Mouse (Mus musculus) cerebellum, adult 8-10 months (tissue): Measurements from ENCODE around the gene Rassf5.

Source experiments
- DNase-seq: peaks from one replicate; pipeline ENCODE4 v3.0.0; 2022

The Rassf5 gene

DNA sequence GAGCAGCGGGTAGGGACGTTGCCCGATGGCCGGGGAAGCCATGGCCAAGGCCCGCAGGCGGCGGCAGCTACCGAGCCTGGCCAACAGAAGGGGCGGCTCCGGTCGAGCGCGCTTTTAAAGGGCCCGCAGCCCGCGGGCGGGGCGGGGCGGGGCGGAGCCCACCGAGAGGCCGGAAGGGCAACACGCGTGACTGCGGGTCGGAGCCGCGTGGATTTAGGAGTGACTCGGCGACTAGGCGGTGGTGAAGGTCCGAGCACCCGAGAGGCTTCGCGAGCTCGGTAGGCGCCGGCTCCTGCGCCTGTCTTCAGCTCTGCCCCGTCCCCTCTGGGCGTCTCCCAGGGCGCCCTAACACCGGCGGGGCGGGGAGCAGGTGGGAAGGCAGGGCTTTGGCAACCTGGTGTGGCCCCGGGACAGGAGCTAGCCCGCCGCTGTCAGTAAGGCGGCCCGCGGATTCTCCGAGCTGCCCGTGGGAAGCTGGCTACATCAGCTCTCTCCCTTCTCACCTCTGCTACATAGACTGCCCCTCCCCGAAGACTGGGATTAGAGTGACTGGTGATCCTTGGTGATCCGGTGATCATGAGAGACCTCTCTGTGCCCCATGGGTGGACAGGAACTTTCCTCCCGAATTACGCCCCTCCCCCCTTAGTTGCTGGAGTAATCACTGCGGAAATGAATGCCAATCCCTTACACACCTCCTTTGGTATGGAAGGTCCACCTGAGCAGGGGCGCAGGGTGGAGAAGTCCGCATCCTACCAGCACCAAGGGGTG, at the start of gene Rassf5:
Gene Rassf5 (minus strand): TSS at position 170 of the 768 bp plus-strand sequence.
- peak; percentile 86 for DNase-seq

DNA sequence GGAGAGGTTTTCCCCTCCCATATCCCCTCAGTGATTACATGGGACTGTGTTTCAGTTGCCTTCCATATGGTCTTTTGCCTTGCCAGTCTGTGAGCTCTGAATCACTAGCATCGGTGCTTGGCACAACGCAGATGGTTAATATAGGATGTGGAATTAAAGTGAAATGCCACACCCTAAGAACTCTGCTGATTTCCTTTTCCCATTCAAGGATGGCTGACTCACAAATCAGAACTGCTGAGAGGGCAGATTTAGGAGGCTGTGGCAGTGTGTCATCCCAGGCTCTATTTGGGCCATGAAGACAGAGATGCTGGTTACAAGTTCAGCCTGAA, 48.8 kb upstream of the Rassf5 start:
- DNase-seq: no peak

DNA sequence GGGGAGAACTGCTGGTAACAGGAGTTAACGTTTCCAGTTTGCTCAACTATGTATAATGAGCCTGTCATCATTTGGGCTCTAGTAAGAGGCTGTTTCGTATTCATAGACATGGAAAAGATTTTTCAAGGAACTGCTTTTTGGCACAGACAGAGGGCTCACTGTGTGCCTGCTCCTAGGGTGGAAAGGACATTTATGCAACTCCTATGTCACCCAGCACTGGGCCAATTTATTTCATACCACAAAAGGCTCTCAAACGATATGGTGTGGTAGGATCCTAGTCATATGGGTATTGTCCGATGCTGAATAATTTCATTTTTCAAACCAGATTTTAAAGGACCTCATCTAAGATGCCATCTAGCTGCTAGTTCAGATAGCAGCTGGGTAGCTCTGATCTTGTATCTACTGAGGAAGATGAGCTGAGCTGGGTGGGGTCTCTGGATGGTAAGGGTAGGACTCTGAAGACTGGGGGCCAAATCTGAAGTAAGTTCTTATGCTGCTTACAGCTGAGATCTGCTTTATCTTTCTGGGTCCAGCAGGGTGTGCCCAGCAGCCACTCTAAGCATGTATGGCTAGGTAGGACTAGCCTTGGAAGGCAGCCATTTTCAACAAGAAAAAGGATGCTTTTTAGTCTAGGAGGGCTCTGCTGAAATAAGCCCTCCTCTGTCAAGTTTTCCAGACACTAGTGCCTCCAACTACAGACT, 48.3 kb upstream of the Rassf5 start:
- no peak for DNase-seq

DNA sequence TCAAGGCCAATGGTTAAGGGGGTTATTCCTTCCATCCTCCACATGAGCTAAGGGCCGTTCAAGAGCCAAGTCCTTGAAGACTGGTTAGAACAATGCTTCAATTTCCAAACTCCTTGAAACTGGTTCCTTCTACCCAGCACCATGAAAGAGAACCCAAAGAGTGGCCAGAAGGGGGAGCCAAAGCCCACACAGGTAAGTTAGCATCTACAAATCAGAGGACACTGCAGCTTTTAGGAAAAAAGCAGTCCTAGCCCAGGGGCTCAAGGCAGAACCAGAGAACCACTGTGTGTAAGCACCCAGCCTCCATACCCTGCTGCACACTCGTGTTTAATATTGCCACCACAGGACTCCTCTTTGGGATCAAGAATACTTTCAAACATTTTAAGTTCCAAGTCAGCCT, 45.6 kb upstream of the Rassf5 start:
- peak; percentile 82 for DNase-seq

DNA sequence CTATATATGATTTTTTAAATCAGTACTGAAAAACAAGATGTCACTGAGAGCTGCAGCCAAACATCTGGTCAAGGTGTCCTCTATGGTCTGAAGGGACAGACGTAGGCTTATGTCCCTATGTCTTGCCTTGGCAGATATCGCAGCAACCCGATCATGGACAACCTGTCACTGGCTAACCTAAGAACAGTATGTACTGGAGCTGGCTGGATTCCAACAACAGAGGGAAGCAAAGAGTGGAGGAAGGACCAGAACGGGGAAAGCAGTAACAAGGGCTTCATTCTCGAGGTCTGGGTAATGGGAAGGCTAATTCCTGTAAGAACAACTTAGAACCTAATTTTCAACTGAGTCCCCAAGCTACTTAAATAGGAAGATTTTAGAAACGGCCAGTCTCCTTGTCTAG, 43.9 kb upstream of the Rassf5 start:
- DNase-seq: no peak

DNA sequence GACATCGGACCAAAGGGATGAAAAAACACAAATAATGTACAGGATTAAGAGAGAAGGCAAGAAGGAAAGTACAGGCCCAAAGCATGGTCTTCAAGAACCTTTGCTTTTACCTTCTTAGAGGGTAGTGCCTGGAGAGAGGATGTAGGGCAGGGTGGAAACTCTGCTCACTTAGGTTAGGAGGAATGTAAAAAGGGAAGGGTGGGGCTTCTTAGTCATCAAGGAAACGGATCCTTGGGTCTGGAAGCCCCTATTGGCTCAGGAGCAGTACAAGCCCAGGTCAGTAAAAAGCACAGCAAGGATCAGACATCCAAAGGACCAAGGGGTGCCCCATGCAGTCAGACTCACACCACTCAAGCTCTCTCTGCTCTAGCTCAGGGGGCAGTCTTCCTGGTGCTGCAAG, 42.2 kb upstream of the Rassf5 start:
- no peak for DNase-seq

DNA sequence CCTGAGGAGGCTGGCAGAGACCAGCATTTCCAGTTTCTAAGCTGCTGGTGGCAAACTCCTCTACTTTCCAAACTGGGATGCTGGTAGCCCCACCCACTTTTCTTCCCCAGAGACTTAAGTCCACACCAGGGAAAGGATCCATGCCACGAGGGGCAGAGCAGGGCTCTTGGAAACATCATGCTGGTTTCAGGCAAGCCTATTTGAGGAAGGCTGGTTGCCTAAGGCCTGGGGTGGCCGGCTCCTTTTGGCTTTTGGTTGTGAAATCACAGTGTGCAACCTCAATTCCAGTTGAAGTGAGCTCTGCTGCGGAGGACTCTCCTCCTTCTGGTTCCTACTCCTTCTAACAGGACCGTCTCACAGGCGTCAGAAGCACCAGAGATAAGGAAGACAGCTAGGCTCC, 41.7 kb upstream of the Rassf5 start:
- no peak for DNase-seq

DNA sequence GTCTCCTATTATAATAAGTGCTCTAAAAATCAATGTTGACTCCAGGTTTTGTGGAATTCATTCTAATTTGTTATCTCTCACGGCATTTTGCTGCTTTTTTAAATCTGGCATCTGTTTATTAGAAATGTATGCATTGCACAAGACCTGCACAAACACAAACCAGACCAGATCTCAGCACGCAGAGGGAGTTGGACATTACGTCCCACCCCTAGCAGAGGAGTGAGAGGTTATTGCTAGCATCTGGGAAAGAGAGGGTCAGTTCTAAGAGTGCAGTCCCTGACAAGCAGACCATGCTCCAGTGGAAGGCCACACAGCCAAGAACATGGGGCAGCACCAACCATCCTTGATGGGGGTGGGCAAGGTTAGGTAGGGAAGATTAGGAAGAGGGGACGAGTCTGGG, 39.6 kb upstream of the Rassf5 start:
- DNase-seq: no peak

DNA sequence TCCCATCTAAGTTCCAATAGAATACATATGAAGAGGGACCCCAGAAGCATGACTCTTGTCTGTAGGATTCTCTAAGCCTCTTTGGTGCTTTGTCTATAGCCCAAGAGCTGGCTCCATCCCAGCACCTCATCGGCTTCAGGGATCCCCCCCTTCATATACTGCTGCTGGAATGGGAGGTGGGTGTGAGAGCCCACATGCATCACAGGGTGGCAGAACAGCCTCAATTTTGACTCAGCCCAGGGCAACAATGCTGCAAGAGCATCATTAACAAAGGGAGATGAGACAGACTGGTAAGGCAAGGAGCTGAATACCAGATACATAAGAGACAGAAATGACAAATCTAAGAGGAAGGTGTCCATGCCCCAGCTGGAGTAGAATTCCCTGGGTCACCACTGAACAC, 39.1 kb upstream of the Rassf5 start:
- DNase-seq: no peak

DNA sequence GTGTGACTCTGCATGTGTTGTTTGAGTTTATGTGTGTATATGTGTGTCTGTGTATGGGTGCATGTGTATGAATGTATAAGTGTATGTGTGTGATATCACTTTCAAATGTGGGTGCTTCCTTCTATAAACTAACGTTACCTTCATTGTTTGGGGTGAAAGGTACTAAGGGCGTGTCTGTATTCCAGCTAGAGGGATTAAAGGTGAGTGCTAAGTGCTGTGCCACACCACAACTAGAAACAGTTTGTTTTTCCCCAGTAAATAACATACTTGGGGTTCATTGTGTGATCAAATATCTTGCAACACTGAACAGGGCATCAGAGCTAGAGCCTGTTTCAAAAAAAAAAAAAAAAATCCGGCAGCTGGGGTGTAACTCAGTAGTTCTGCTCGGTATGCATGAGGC, 36.7 kb upstream of the Rassf5 start:
- DNase-seq: no peak

DNA sequence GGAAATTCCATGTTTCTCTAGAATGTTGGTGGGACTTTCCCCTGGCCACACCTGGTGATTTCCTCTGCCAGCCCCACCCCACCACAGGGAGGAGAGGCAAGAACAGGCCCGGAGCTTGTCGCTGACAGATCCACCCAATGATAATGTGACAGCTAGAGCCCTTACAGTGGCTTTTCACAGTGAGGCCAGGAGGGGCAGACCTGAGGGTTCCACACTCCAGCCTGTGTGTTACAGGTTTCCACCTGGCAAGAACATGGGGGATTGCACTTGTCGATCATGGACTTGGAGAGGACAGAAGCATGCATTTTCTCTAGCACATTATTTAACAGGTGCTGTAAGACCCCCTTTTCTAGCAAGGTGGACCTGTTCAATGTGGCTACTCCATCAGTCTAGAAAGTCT, 35.2 kb upstream of the Rassf5 start:
- DNase-seq: no peak

DNA sequence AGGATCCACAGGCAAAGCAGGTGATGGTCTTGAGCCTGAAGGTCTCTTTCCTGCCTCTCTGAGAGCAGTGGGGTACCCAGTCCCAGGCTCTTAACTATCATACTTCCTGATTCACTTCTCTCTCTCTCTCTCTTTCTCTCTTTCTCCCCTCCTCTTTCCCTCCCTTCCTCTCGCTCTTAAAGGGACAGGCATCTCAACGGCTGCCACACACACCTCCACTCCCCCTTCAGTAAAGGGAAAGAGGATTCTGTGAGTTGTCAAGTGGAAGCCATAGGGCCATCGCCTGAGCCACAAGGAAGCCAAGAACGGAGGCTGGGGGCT, 34.4 kb upstream of the Rassf5 start, which contains the start of gene Ikbke:
Gene Ikbke (minus strand): TSS at position 151 of the 321 bp plus-strand sequence.
- no peak for DNase-seq

DNA sequence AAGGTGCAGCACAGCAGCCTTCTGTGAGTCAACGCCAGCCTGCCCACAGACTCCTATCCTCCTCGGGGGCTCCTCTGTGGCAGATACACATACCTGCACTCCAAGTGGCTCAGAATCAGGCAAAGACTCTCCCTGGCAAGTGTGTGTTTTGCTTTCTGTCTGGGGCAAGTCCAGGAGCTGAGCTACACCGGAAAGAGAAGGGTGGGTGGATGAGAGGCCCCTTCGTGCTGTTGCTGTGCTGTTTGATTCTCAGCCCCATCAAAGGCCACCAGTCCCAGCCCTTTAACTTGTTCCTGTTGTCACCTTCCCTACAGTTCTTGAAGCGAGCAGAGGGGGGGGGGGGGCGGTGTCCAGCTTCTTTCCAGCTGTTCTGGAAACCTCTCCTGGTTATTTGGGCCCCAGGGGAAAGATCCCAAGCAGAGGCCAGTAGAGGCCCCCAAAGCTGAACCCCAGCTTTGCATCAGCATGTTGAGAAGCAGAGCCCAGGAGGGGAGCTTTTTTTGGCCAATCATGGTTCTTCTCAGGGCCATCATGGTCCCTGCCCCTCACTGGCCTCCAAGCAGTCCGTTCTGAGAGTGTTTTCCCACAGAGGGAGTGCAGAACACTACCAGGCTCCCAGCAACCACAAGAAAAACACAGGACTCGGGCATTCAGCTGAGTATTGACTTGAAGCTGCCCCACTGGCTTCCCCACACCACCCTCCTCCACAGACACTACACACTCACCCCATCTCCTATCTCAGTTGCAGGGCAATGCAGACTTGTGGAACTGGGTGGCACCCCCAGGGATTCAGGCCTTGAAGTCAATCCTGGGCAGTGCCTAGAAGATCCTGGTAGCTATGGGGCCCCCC, 33.8 kb upstream of the Rassf5 start:
- DNase-seq: no peak

DNA sequence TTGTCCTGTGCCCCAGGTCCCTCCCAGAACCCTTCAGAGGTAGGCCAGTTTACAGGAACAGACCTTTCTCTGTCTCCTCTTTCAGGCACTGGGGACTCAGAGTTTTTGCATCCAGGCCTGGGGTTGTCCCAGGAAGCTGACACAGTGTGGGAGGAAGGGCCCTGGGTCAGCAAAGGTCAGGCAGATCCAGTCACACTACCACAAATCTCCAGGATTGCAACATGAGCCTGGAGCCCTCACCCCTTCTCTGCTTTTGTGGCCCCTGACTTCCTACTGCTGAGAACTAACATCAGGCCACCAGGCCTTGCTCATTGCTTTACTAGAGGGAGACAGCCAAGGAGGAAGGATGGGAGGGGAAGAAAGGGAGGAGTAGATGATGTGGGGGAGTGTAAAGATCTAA, 31.8 kb upstream of the Rassf5 start:
- no peak for DNase-seq

DNA sequence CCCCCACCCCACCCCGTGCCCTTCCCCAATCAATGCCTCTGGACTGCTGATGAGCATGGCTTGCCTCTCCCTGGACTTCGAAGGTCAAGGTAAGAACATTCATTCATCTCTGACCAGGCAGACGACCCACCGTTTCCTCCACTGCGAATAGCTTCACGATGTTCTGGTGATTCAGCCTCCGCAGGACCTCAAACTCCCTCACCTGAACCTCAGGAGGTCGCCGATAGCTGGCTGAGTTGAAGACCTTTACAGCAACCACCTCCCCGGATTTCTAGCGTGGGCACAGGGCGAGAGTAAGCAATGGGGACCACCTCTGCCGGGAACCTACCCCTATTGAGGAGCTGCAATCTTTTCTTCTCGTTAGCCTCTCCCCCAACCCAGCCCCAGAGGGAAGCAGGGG, 30.5 kb upstream of the Rassf5 start:
- no peak for DNase-seq

DNA sequence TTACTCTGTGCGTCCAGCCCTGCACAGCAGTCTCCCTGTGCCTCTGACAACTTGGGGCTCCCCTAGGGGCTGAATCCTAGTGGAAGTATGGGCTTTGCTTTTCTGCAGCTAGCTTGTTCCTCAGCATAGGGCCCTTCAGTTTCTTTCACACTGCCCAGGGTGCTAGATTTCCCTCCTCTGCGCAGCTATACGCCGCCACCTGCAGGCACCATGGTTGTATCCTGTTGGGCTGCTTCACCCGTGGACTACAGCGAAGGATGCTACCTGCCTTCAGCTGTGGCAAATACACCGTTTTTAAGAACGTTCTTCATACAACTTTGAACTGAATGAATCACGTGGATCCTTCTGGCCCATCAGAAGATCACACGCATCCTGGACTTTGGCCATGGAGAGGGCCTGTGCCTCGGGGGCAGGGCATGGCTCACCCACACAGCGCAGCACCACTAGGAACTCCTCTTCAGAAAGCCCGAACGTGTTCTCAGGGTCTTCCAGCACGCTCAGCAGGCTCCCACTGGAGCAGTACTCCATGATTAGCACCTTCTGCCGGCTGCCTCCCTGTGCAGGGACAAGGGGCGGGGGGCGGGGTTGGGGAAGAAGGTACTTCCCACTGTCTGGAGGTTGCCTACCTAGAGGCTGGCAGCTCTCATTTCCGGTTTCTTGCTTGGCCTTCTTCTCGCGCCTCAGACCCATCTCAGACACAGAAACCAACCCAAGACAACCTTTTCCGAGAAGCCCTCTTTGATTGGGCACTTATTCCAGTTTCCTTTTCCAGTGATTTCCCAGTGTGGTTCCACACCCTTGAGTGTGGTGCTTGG, 29.9 kb upstream of the Rassf5 start:
- DNase-seq: no peak

DNA sequence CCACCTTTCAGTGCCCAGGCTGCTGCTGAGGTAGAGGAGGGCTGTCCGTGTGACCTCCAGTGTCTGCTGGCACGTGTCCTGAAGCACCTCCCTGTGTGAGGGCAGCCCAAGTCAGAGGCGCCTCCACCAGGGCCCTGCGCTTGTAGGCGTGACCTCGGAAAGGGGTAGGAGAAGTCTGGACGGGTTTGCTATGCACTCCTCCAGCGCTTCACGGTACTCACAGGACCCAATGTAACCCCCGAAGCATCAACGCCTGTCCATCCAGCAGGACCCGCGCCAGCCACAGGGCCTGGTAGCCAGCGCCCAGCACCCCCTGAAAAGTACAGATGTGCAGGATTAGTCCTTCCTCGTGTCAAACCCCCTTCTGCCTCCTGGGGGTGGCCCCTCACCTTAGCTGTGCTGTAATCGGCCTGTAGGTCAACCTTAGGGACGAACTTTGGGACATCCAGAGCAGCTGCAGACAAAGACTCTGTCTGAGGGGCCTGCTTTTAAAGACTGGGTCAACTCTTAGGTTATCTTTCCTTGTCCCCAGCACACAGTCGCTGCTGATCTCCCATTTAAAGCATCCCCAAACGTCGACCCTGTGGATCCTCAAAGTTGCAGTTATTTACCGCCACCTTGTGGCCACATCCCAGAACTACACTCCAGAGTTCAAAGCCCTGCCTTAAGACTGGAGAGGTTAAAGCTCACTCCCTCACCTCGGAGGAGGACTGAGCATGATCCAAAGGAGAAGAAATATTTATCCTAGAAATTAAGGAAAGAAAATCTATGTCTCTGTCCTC, 24.9 kb upstream of the Rassf5 start:
- peak; percentile 82 for DNase-seq

DNA sequence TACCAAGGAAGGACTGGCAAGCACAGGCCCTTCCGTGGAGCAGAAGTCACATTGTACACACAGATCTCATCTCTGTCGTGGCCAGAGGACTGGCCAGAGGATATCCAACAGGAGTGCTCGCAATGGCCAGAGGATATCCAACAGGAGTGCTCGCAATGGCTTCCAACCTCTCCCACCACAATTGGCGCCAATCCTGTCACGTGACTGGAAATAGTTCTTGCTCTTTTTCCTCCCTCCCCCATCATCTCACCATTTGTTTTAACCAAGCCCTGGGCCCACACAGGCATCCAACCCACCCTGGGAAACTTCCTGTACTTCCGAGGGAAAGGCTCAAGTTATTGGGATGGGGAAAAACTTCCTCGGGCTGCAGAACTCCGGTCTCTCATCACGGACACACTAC, 23.7 kb upstream of the Rassf5 start:
- DNase-seq: no peak

DNA sequence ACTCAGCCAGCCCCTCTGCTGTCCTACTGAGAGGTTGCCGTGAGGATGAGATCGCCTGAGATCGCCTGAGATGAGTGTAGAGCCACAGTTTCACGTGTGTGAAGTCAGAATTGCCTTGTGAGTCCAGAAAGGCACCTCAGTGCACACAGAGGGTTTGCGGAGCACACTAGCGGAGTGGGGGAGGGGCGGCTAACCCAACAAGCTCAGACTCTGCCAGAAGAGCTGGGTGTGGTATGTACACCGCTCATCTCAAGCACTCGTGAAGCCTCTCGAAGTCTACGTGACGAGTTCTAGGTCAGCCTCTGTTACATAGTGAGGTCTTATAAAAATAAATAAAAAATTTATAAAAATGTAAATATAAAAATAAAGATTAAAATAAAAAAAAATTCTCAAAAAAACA, 18.8 kb upstream of the Rassf5 start:
- no peak for DNase-seq

DNA sequence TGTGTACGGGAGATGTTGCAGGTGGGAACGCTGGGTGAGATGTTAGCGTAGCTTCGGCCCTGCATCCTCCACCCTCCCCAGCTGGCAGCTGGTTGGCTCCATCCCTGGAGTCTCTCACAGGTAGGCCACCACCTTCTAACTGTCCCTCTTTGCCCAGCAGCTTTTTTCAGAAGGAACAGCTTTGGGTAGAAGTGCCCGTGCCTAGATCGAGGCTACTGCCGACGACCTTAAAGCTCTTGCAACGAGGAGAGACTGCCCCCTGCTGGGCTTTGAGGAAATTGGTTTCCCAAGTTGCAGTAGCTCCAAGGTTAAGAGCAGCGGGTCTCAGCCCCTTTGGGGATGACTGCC, 15.2 kb upstream of the Rassf5 start:
- DNase-seq: peak; percentile 70

DNA sequence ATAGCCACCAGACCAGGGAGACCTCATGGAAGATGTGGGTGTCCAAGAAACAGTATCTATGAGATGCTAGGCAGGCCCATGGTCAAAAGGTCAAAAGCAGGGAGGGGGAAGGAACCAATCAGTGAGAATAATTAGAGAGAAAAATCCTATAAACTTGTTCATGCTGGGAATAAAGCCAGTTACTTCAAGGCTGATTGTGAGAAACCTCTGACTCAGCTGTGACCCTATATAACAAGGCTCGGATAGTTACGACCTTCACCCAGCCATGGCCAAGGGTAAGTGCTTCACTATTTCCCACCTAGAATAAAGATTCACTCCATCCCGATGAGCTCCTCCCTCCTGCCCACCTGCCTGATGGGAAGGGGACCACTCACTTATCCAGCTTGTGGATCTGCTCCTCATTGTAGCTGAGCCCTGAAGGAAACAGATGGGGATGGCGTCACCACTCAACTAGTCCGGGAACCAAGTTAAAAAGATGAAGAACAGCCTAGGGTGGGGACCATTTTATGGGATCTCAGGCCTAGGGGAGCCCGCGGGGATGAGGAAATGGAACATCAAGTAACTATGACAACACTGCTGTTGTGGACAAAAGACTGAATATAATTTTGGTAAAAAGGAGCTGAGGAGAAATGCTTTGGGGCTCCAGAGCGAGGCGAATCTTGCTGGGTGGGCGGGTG, 14.7 kb upstream of the Rassf5 start:
- DNase-seq: no peak

DNA sequence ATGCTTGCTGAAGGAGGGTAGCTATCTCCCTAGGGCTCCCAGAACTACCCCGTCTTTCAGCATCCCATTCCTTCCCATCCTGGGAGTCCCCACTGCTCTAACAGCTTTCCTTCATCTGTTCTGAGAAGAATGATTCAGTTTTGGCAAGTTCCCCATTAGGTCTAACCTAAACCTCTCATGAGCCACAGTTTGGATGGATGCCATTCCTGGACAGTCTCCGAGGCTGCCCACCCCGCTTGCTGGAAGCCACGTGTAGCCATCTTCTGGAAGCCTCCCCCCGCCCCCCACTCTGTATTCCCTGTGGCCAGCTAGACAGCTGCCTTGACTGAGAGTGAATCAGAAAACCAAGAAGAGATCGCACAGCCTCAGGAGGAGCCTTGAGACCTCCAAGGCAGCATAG, 12.2 kb upstream of the Rassf5 start:
- DNase-seq: no peak
